Mouse (Mus musculus): ENCODE measurements around the gene Lep. TPM values are rescaled to one million over a fixed set of nuclear protein-coding genes. Genes with fewer than 3 reads are reported as not detected.

Lep gene
- total RNA-seq, 2 experiments from 2014 or later, result 0.16 to 0.51 TPM

DNA sequence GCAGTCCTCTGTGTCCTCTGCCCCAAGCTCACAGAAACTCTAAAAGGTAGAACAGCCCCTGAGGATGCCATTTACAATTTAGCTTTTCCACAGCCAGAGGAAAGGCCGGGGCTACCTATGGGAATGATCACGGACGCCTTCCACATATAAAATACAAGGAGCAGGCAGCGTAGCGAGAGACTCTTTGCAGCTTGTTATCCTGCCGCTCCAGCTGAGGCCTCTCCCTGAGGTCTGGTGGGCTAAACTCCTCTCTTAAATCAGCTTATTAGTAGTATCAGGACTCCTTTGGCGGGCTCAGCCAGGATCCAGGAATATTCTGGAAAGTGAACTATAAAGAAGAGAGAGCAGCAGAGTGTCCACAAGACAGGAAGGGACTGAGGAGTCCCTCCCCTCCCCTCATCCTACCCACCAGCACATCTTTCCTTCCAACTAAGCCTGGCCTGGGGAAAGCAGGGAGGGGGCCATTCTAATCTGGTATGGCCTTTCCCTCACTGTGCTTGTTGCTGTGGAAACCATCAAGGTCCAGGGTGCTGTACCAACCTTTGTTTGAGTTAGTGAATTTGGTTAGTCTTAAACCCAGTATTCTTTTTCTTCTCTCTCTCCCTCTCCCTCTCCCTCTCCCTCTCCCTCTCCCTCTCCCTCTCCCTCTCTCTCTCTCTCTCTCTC lies 25.9 kb upstream of the Lep start:
- no peak for DNase-seq

GRCm38 (mm10) chr6:29036698-29037097 lies 23.3 kb upstream of the Lep start:
- intact Hi-C loops (cut with DNase I; ENCODE audit: low total_unique reads), result no loop called here
- no peak for DNase-seq

More for the DNA sequence above, 25.9 kb upstream of the Lep start:
- intact Hi-C loops (cut with DNase I; ENCODE audit: low total_unique reads), result no loop called here

GRCm38 (mm10) chr6:29040266-29040665 lies 19.8 kb upstream of the Lep start:
- intact Hi-C loops (cut with DNase I; ENCODE audit: low total_unique reads), result no loop called here
- DNase-seq, result no peak

DNA sequence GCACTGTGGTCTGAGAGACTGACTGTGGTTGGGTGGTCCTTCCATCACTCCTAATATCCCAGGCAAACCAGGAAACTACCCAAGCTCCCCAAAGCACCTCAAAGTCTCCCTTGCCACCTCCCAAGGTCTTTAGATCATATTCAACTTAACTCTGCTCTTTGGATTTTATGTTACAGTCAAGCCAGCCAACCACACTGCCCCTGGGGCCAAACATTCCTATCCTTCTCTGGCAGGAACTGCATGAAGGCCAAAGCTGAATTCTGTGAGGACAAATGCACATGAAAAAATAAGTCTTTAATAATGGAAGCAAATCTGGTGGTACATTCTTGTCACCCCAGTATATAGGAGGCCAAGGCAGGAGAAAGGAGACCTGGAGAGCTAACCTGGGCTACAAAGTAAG lies 16.0 kb upstream of the Lep start:
- intact Hi-C loops (cut with DNase I; ENCODE audit: low total_unique reads), result no loop called here
- no peak for DNase-seq

DNA sequence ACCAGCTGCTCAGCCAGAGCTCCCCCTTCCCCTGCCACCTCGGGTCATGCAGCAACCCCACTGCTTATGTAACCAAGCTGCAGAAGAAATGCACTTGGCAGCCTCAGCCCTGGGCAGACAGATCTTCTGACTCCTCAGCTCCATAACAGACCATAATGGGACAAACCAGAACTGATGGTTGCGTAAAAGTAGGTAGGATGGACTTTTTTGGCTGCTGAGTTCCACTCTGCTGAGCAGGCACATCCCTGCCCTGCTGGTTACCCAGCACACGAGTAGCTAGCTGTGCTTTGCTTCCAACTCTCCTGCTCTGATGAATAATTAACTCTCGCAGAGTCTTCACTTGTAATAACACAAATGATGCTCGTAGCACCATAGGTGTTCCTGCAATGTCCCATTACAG lies 10.1 kb upstream of the Lep start:
- no peak for DNase-seq
- intact Hi-C loops (cut with DNase I; ENCODE audit: low total_unique reads), result no loop called here

DNA sequence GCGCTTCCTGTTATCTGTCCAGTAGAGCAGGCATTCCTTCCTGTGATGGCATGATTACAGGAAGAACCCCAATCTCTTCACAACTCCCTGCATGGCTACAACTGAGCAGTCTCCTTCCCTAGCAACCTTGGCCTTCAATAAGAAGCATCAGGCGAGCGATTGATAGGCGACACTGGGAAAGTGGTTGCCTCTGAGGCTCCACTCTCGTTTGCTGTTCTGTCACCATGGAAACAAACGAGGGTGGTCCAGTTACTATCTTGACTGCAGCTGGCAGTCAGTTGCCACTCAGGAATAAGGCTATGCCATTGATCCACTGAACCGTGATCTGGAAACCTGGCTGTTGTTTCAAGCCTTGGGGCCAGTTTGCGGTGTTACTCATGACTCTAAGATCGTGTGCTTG lies 7.8 kb upstream of the Lep start:
- intact Hi-C loops (cut with DNase I; ENCODE audit: low total_unique reads), result no loop called here
- no peak for DNase-seq

DNA sequence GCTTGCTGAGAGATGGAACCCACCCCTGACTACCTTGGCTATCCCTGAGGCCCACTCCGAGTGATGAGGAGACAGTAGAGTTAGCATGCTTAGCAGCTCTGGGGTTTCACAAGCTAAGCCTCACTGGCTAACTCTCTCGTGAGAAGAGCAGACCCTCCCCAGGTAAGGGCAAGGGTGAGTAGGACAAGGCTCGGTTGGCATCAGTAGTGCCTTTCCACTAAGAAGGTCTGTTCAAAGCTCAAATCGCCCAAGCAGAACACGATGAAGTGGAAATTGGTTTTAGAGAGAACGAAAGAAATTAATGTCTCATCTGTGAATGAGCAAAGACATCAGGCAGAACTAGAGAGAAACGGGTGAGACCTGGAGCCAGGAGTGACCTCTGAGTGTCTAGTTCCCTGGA lies 6.8 kb upstream of the Lep start:
- intact Hi-C loops (cut with DNase I; ENCODE audit: low total_unique reads), result no loop called here
- DNase-seq, result no peak

DNA sequence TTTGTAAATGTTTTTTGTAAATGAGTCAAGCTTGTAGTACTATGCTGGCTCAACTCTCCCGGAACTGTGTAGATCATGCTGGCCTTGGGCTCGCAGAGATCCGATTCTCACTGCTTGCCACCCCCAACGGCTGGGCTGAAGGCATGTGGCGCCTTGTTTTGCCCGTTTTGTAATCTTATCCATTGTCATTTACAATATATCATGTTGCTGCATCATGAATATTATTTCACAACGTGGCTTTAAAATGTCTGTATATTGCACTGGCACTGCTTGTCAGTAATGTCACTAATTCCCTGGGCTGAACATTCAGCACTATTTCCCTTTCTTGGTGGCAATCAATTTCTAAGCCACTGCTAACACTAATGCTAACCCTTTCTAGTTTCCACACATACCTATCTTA lies 3.6 kb upstream of the Lep start:
- no peak for DNase-seq
- intact Hi-C loops (cut with DNase I; ENCODE audit: low total_unique reads), result no loop called here

- intact Hi-C loops (cut with DNase I; ENCODE audit: low total_unique reads), result no loop called here
- no peak for DNase-seq
These were observed 6.4 kb downstream of the Lep start for GRCm38 (mm10) chr6:29066389-29066790.

DNA sequence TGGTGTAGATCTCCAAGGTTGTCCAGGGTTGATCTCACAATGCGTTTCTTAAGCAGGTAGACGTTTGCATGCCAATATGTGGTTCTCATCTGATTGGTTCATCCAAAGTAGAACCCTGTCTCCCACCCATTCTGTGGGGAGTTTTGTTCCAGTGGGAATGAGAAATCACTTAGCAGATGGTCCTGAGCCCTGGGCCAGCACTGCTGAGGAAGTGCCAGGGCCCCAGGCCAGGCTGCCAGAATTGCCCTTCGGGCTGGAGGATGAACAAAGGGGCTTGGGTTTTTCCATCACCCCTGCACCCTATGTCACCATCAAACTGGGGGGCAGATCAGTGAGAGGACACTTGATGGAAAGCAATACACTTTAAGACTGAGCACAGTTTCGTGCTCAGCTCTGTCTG lies 12.2 kb downstream of the Lep start:
- intact Hi-C loops (cut with DNase I; ENCODE audit: low total_unique reads), result no loop called here
- DNase-seq, result no peak

- no peak for DNase-seq
- intact Hi-C loops (cut with DNase I; ENCODE audit: low total_unique reads), result no loop called here
These were observed 13.6 kb downstream of the Lep start for GRCm38 (mm10) chr6:29073462-29074132.

DNA sequence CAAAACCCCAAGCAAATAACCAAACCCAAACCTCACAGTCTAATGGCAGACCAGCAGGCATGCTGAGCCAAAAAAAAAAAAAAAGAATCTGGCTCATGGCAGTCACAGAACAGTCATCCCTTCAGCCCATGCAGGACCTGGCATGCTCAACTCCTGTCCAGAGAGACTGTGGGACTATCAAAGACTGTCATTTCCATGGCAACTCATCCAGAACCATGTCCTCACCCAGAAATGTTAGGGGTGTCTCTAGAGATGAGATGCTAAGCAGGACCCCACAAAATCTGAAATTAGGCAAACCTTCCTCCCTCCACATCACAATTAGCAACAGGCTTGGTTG lies 14.1 kb downstream of the Lep start:
- no peak for DNase-seq
- intact Hi-C loops (cut with DNase I; ENCODE audit: low total_unique reads), result no loop called here

GRCm38 (mm10) chr6:29079291-29079690 lies 19.3 kb downstream of the Lep start:
- intact Hi-C loops (cut with DNase I; ENCODE audit: low total_unique reads), result no loop called here
- DNase-seq, result no peak

GRCm38 (mm10) chr6:29081826-29082363 lies 21.9 kb downstream of the Lep start:
- intact Hi-C loops (cut with DNase I; ENCODE audit: low total_unique reads), result no loop called here
- no peak for DNase-seq

DNA sequence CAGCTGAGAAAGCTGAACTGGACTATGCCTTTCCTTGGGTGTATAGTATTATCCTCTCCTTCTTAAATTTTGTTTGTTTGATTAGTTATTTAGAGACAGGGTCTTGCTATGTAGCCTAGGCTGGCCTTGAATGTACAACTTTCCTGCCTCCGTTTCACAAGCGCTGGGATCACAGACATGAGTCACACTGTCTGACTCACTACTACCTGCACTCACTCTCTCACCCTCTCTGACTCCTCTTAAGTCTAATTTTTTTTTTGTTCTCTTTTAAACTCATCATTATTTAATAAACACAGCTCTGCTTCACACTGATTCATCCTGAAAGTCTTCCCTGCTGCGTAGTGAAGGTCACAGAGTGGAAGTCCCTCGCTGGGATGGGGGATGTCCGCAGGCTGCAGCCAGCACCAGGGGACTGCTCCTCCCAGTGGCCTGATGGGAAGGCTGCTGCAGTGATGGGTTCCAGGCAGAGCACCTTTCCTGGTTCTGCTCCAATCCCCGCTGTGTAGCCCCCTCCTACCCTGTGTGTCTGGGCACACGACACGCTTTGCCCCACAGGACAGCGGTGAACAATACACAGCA lies 22.8 kb downstream of the Lep start:
- no peak for DNase-seq
- intact Hi-C loops (cut with DNase I; ENCODE audit: low total_unique reads), result no loop called here

DNA sequence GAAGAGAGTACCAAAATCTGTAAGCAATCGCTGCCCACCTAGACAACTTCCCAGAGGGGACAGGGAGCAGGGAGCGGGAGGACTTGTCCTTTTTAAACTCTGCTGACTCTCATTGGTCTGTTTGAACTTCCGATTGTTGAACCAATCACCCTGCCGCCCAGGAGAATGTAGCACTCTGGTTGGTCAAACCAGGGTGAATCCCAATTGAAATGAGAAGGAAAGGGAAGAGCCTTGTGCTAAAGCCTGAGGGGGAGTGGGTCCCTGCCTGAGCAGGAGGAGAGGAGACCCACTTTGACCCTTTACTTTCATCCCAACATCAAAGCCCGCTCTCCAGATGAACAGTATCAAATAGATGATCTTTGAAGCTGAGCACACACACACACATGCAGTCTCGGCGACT lies 24.4 kb downstream of the Lep start:
- intact Hi-C loops (cut with DNase I; ENCODE audit: low total_unique reads), result no loop called here
- DNase-seq, result no peak

DNA sequence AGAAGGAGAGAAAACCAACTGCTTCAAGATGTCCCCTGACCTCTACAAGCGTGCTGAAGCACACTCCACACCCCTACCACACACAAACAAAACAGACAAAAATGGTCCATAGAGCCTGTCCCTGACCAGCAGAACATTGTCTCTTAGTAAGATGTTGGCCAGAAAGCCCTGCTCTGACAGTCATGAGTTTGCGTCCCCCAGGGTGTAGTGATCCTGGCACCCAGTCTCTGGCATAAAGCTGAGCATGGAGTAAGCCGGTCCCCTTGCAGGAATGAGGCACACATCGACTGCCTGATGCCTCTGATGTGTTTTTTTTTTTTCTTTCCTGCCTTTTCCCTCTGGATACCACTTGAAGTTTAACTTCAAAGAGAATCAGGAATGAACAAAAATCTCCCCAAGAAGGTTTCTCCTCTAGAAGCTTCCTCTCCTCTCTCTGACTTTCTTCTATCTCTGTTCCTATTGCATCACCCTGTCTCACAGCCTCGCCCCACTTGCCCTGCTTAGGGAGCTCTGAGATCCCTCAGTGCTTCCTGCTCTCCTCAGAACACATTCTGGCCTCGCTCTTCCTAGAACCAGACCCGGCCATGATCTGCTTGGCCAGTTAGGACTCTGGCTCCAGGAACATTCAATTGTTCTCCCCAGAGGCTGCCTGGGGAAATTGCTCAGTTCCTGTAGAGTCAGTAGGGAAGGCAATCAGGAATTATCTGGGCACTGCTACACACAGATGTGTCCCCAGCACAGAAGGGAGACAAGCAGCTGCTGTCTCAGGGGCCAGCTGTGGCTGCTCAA lies 28.1 kb downstream of the Lep start:
- intact Hi-C loops (cut with DNase I; ENCODE audit: low total_unique reads), result no loop called here
- DNase-seq, result peak; percentile 51

GRCm38 (mm10) chr6:29092234-29092633 lies 32.2 kb downstream of the Lep start:
- intact Hi-C loops (cut with DNase I; ENCODE audit: low total_unique reads), result no loop called here

DNA sequence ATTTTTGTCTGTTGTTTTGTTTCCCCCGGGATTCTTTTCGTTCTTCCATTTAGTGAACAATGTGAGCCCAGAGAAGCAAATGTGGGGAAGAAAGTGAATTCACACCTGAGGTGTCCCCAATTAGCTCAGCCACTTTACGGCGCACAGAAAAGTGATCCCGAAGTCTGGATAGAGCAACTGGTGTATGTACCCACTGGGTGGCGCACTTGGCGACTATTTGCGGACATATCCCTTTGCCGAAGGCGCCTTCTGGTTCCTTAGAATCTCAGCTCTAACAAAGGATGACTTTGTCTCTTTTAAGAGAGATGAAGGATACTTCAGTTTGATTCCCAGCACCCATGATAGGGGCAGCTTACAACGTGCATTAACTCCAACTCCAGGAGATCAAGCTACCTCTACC lies 32.9 kb downstream of the Lep start:
- intact Hi-C loops (cut with DNase I; ENCODE audit: low total_unique reads), result no loop called here
- peak; percentile 16 for DNase-seq

More at GRCm38 (mm10) chr6:29092234-29092633, 32.2 kb downstream of the Lep start:
- no peak for DNase-seq

GRCm38 (mm10) chr6:29099536-29100170 lies 39.6 kb downstream of the Lep start:
- no peak for DNase-seq
- intact Hi-C loops (cut with DNase I; ENCODE audit: low total_unique reads), result no loop called here

Data from gastrocnemius, postnatal 14 days (tissue).